Mouse (Mus musculus) gastrocnemius, adult 18-20 months (tissue): ENCODE results near the gene B3gat3. TPM values are rescaled to one million over a fixed set of nuclear protein-coding genes. Genes with fewer than 3 reads are reported as not detected.

Experiments
- microRNA-seq: library from miRNA; unstranded; fragments of <30 nt; microRNA quantifications from one replicate; pipeline ENCODE4 v1.2.0, GENCODE M21; 2021
- total RNA-seq, 2 experiments: library from RNA; stranded (reverse); gene quantifications; 2 replicates each; pipeline ENCODE4 v1.2.3; 2021

Gene B3gat3
- total RNA-seq, 2 experiments from 2014 or later = 32.1 to 37.9 TPM

Small RNAs within 50 kb of the gene (microRNA-seq; reads per million reads assigned to microRNA genes)
- gene Mir5136 = not detected

Other genes starting within 250 kb of the B3gat3 start
- 10 to 100 TPM; 30.2 to 37.3 TPM for gene Slc3a2, start 197.0 kb upstream of the B3gat3 start, total RNA-seq
- 10 to 100 TPM; 16.4 to 16.9 TPM for gene Wdr74, start 184.5 kb upstream of the B3gat3 start, total RNA-seq
- 1 to 10 TPM in 1 of 2 experiments, not detected in 1; 1.0 TPM for gene 1700092M07Rik, start 179.7 kb upstream of the B3gat3 start, total RNA-seq
- 10 to 100 TPM; 16.0 to 16.6 TPM for gene Stx5a, start 179.0 kb upstream of the B3gat3 start, total RNA-seq
- gene Nxf1, start 163.3 kb upstream of the B3gat3 start, total RNA-seq = 10 to 100 TPM; 27.5 to 31.3 TPM
- gene Tmem223, start 149.4 kb upstream of the B3gat3 start, total RNA-seq = 10 to 100 TPM; 91.0 to 99.3 TPM
- gene Tmem179b, start 145.9 kb upstream of the B3gat3 start, total RNA-seq = 1 to 10 TPM; 7.3 to 8.6 TPM
- 1 to 10 TPM; 5.0 to 5.1 TPM for gene Taf6l, start 134.0 kb upstream of the B3gat3 start, total RNA-seq
- gene Polr2g, start 121.8 kb upstream of the B3gat3 start, total RNA-seq = 10 to 100 TPM; 37.7 to 38.3 TPM
- gene Zbtb3, start 117.8 kb upstream of the B3gat3 start, total RNA-seq = 1 to 10 TPM in 1 of 2 experiments, under 1 TPM in 1; 0.76 to 1.1 TPM
- 10 to 100 TPM; 11.1 to 13.6 TPM for gene Ttc9c, start 101.0 kb upstream of the B3gat3 start, total RNA-seq
- gene Hnrnpul2, start 100.4 kb upstream of the B3gat3 start, total RNA-seq = 10 to 100 TPM; 41.2 to 44.3 TPM
- gene AC129217.1, start 90.6 kb upstream of the B3gat3 start, total RNA-seq = 1 to 10 TPM; 2.5 to 4.2 TPM
- 10 to 100 TPM; 16.4 to 16.6 TPM for gene Bscl2, start 82.9 kb upstream of the B3gat3 start, total RNA-seq
- not detected for gene Gng3, start 81.2 kb upstream of the B3gat3 start, total RNA-seq
- 1 to 10 TPM; 5.6 to 8.8 TPM for gene Lrrn4cl, start 69.6 kb upstream of the B3gat3 start, total RNA-seq
- gene Ubxn1, start 48.9 kb upstream of the B3gat3 start, total RNA-seq = 100 to 1,000 TPM; 204 to 206 TPM
- 10 to 100 TPM; 57.2 to 63.9 TPM for gene Uqcc3, start 39.5 kb upstream of the B3gat3 start, total RNA-seq
- gene Lbhd1, start 36.6 kb upstream of the B3gat3 start, total RNA-seq = 1 to 10 TPM; 2.9 to 5.3 TPM
- not detected for gene Gm49403, start 36.4 kb upstream of the B3gat3 start, total RNA-seq
- 10 to 100 TPM; 14.5 to 15.4 TPM for gene 1810009A15Rik, start 31.5 kb upstream of the B3gat3 start, total RNA-seq
- 1 to 10 TPM; 1.2 to 2.3 TPM for gene Gm49416, start 31.4 kb upstream of the B3gat3 start, total RNA-seq
- gene Ints5, start 27.4 kb upstream of the B3gat3 start, total RNA-seq = 1 to 10 TPM; 9.2 to 9.9 TPM
- 10 to 100 TPM; 19.5 to 20.8 TPM for gene Ganab, start 22.3 kb upstream of the B3gat3 start, total RNA-seq
- 1 to 10 TPM; 7.8 TPM for gene Rom1, start 9.0 kb downstream of the B3gat3 start, total RNA-seq
- gene Eml3, start 9.2 kb downstream of the B3gat3 start, total RNA-seq = 1 to 10 TPM; 3.1 to 4.5 TPM
- gene Mta2, start 21.5 kb downstream of the B3gat3 start, total RNA-seq = 10 to 100 TPM; 21.6 to 24.2 TPM
- 1 to 10 TPM; 7.6 to 8.2 TPM for gene Tut1, start 33.5 kb downstream of the B3gat3 start, total RNA-seq
- gene Eef1g, start 46.7 kb downstream of the B3gat3 start, total RNA-seq = 100 to 1,000 TPM; 452 to 469 TPM
- gene Ahnak, start 68.9 kb downstream of the B3gat3 start, total RNA-seq = 100 to 1,000 TPM; 199 to 202 TPM
- not detected for gene Scgb1a1, start 167.6 kb downstream of the B3gat3 start, total RNA-seq
- gene Asrgl1, start 215.3 kb downstream of the B3gat3 start, total RNA-seq = 10 to 100 TPM; 44.3 to 47.3 TPM